Mouse (Mus musculus) MEL (cell line): Measurements from ENCODE around the gene Elavl2. TPM values are rescaled to one million over a fixed set of nuclear protein-coding genes. Genes with fewer than 3 reads are reported as not detected.

Experiments
- DNase-seq: peaks from one replicate; pipeline ENCODE4 v3.0.0; 2011; ENCODE audit warnings: low read depth, low spot score
- H3K27ac ChIP-seq: 2 replicates; pipeline ENCODE4 v1.5.1; 2012; ENCODE audit warnings: low read depth, mild to moderate bottlenecking, control low read depth, low read length, moderate library complexity; ENCODE audit not compliant: control insufficient read depth
- H3K27me3 ChIP-seq, 2 experiments: fragments of 150-350 bp in 1 of 2; sonication (generic) in 1 of 2; 2 replicates each; pipeline ENCODE4 v1.6.1; 2012; ENCODE audit warnings: low read length in 2 of 2, mild to moderate bottlenecking in 2 of 2, improper control_type of control experiment in 1 of 2, moderate library complexity in 1 of 2; ENCODE audit not compliant: insufficient read depth in 2 of 2, control insufficient read depth in 1 of 2
- H3K36me3 ChIP-seq, 2 experiments: 2 replicates each; pipeline ENCODE4 v1.6.1; 2012 to 2014; ENCODE audit warnings: low read length in 2 of 2, improper control_type of control experiment in 1 of 2, inconsistent platforms in 1 of 2, mild to moderate bottlenecking in 1 of 2; ENCODE audit not compliant: insufficient read depth in 2 of 2, control insufficient read depth in 1 of 2
- H3K4me1 ChIP-seq, 2 experiments: fragments of 150-350 bp in 1 of 2; sonication (generic) in 1 of 2; 2 replicates each; pipeline ENCODE4 v1.6.1; 2012; ENCODE audit warnings: low read length in 2 of 2, improper control_type of control experiment in 1 of 2, mild to moderate bottlenecking in 1 of 2; ENCODE audit not compliant: insufficient read depth in 2 of 2, control insufficient read depth in 1 of 2
- H3K4me3 ChIP-seq, 2 experiments: fragments of 150-350 bp in 1 of 2; sonication (generic) in 1 of 2; 2 replicates each; pipeline ENCODE4 v1.5.1; 2012; ENCODE audit warnings: low read depth in 2 of 2, low read length in 2 of 2, mild to moderate bottlenecking in 2 of 2, moderate library complexity in 2 of 2, control low read depth in 1 of 2, improper control_type of control experiment in 1 of 2; ENCODE audit not compliant: control insufficient read depth in 1 of 2, insufficient read depth in 1 of 2
- H3K79me2 ChIP-seq: 2 replicates; pipeline ENCODE4 v1.6.1; 2012; ENCODE audit warnings: mild to moderate bottlenecking, low read length, moderate library complexity; ENCODE audit not compliant: control insufficient read depth, poor library complexity, insufficient read depth
- H3K9ac ChIP-seq: 2 replicates; pipeline ENCODE4 v1.6.1; 2012; ENCODE audit warnings: low read depth, mild to moderate bottlenecking, control low read depth, low read length, moderate library complexity; ENCODE audit not compliant: control insufficient read depth, poor library complexity, severe bottlenecking
- H3K9me3 ChIP-seq: fragments of 150-350 bp; sonication (generic); replicated peaks from 2 replicates; pipeline ENCODE4 v1.6.1; 2012; ENCODE audit warnings: mild to moderate bottlenecking, low read length, improper control_type of control experiment, moderate library complexity; ENCODE audit not compliant: insufficient read depth
- BHLHE40 ChIP-seq: IDR thresholded peaks from 2 replicates; pipeline ENCODE4 v1.6.1; 2012; ENCODE audit warnings: low read depth, mild to moderate bottlenecking, inconsistent platforms, low read length, improper control_type of control experiment, borderline replicate concordance
- CHD2 ChIP-seq: IDR thresholded peaks from 2 replicates; pipeline ENCODE4 v1.6.1; 2011; ENCODE audit warnings: low read length, improper control_type of control experiment
- E2F4 ChIP-seq: IDR thresholded peaks from 2 replicates; pipeline ENCODE4 v1.6.1; 2011; ENCODE audit warnings: low read depth, low read length, improper control_type of control experiment, borderline replicate concordance
- EP300 ChIP-seq, 2 experiments: IDR thresholded peaks; 2 replicates each; pipeline ENCODE4 v1.6.1; 2011; ENCODE audit warnings: improper control_type of control experiment in 2 of 2, low read length in 2 of 2, low read depth in 1 of 2, mild to moderate bottlenecking in 1 of 2
- GATA1 ChIP-seq: IDR thresholded peaks from 2 replicates; pipeline ENCODE4 v1.6.1; 2011; ENCODE audit warnings: low read depth, low read length, improper control_type of control experiment
- HCFC1 ChIP-seq: IDR thresholded peaks from 2 replicates; pipeline ENCODE4 v1.6.1; 2012; ENCODE audit warnings: low read depth, mild to moderate bottlenecking, inconsistent platforms, low read length, improper control_type of control experiment, moderate library complexity
- JUND ChIP-seq: IDR thresholded peaks from 2 replicates; pipeline ENCODE4 v1.6.1; 2011; ENCODE audit warnings: low read depth, mild to moderate bottlenecking, improper control_type of control experiment, low read length
- MAX ChIP-seq: IDR thresholded peaks from 2 replicates; pipeline ENCODE4 v1.6.1; 2011; ENCODE audit warnings: low read length, improper control_type of control experiment
- MAZ ChIP-seq: IDR thresholded peaks from 2 replicates; pipeline ENCODE4 v1.6.1; 2012; ENCODE audit warnings: low read depth, mild to moderate bottlenecking, inconsistent platforms, low read length, improper control_type of control experiment
- MXI1 ChIP-seq: IDR thresholded peaks from 2 replicates; pipeline ENCODE4 v1.6.1; 2011; ENCODE audit warnings: mild to moderate bottlenecking, low read depth, low read length, improper control_type of control experiment
- MYB ChIP-seq: IDR thresholded peaks from 2 replicates; pipeline ENCODE4 v1.6.1; 2011; ENCODE audit warnings: mild to moderate bottlenecking, low read depth, low read length, improper control_type of control experiment
- NELFE ChIP-seq: IDR thresholded peaks from 2 replicates; pipeline ENCODE4 v1.6.1; 2011; ENCODE audit warnings: low read depth, low read length, improper control_type of control experiment
- POLR2AphosphoS5 ChIP-seq: IDR thresholded peaks from 2 replicates; pipeline ENCODE4 v1.6.1; 2012; ENCODE audit warnings: low read depth, borderline replicate concordance, mild to moderate bottlenecking, inconsistent platforms, low read length, moderate library complexity, mixed read lengths
- RAD21 ChIP-seq: IDR thresholded peaks from 2 replicates; pipeline ENCODE4 v1.6.1; 2011; ENCODE audit warnings: mild to moderate bottlenecking, low read depth, low read length, improper control_type of control experiment
- RCOR1 ChIP-seq: IDR thresholded peaks from 2 replicates; pipeline ENCODE4 v1.6.1; 2012; ENCODE audit warnings: low read depth, mild to moderate bottlenecking, inconsistent platforms, low read length, improper control_type of control experiment
- SIN3A ChIP-seq: IDR thresholded peaks from 2 replicates; pipeline ENCODE4 v1.6.1; 2012; ENCODE audit warnings: low read length, improper control_type of control experiment, inconsistent platforms
- TAL1 ChIP-seq: IDR thresholded peaks from 2 replicates; pipeline ENCODE4 v1.6.1; 2012; ENCODE audit warnings: mild to moderate bottlenecking, inconsistent platforms, low read length, moderate library complexity, mixed read lengths
- UBTF ChIP-seq: IDR thresholded peaks from 2 replicates; pipeline ENCODE4 v1.6.1; 2012; ENCODE audit warnings: low read depth, mild to moderate bottlenecking, inconsistent platforms, low read length, improper control_type of control experiment, moderate library complexity, borderline replicate concordance; ENCODE audit not compliant: insufficient read depth
- USF2 ChIP-seq, 2 experiments: IDR thresholded peaks; 2 replicates each; pipeline ENCODE4 v1.6.1; 2011 to 2012; ENCODE audit warnings: improper control_type of control experiment in 2 of 2, low read length in 2 of 2, borderline replicate concordance in 1 of 2, inconsistent platforms in 1 of 2, low read depth in 1 of 2, mild to moderate bottlenecking in 1 of 2; ENCODE audit not compliant: insufficient read depth in 1 of 2
- ZKSCAN1 ChIP-seq: IDR thresholded peaks from 2 replicates; pipeline ENCODE4 v1.6.1; 2012; ENCODE audit warnings: low read depth, mild to moderate bottlenecking, inconsistent platforms, low read length, improper control_type of control experiment, moderate library complexity
- ZMIZ1 ChIP-seq: IDR thresholded peaks from 2 replicates; pipeline ENCODE4 v1.6.1; 2012; ENCODE audit warnings: low read depth, mild to moderate bottlenecking, inconsistent platforms, low read length, improper control_type of control experiment, moderate library complexity
- polyA plus RNA-seq, 2 experiments: library from polyadenylated mRNA; stranded (reverse) in 1 of 2; unstranded in 1 of 2; fragments of >175 nt in 1 of 2; fragments of >200 nt in 1 of 2; gene quantifications; 2 replicates each; pipeline versions ENCODE4 v1.2.1 to v1.2.4; 2012; ENCODE audit warnings: low replicate concordance in 2 of 2, low read depth in 1 of 2; ENCODE audit not compliant: insufficient read length in 2 of 2, insufficient read depth in 1 of 2, missing spikeins in 1 of 2
- total RNA-seq: library from RNA; depleted of rRNA; stranded (reverse); fragments of 300-350 nt; gene quantifications from 2 replicates; pipeline ENCODE4 v1.2.3, GENCODE M21; 2012

Elavl2 gene
- total and polyA plus RNA-seq, 3 experiments = not detected

DNA sequence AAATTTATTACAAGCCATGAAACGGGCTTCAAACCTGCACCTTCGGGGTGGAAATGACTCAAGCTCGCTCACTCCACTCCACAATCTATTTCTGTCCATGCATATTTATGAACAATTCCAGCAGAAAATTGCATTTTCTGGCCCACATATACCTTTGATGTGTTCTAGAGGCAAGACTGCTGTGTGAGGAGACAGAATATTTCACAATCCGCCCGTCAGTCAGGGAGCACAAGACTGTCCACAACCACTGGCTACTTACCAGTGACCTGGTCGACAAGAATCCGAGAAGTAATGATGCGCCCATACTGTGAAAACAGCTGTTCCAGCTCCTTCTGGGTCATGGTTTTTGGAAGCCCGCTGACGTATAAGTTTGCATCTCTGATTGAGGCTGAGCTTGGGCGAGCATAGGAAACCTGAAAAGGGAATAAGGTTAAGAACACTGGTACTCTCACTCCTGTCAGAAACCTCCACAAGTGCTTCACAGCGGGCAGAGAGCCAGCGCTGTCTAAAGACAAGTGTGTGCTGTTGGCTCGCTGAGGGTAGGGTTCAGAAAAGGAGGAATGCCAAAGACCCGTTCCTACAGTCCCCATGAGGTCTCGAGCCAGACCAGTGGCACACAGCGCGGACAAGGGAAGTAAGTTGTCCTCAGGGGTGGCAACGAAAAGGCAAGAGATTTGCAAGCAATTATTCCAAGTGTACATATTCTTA lies 136.7 kb downstream of the Elavl2 start:
- Histone ChIP-seq H3K36me3 (no peaks in the 10 kb centered on the region), H3K27ac (no peak overlapping the region), H3K9me3 (no peaks in the 10 kb centered on the region), H3K4me1 (no peaks in the 10 kb centered on the region), H3K79me2 (no peaks in the 10 kb centered on the region), H3K9ac (no peak overlapping the region), H3K27me3 (no peaks in the 10 kb centered on the region), H3K4me3 (no peak overlapping the region)
- no peak for TF ChIP-seq MYB
- no peak for TF ChIP-seq ZMIZ1
- no peak for TF ChIP-seq TAL1
- no peak for TF ChIP-seq USF2 (IDR thresholded peaks at IDR 0.05; ENCODE audit: borderline replicate concordance in 1 of 2, insufficient read depth in 1 of 2, low read depth in 1 of 2, low read length in 2 of 2)
- no peak for TF ChIP-seq RCOR1
- TF ChIP-seq JUND = no peak
- no peak for TF ChIP-seq NELFE
- TF ChIP-seq CHD2 = no peak
- no peak for TF ChIP-seq EP300 (IDR thresholded peaks at IDR 0.05; ENCODE audit: low read depth in 1 of 2, low read length in 2 of 2)
- peak; percentile 4 for DNase-seq

DNA sequence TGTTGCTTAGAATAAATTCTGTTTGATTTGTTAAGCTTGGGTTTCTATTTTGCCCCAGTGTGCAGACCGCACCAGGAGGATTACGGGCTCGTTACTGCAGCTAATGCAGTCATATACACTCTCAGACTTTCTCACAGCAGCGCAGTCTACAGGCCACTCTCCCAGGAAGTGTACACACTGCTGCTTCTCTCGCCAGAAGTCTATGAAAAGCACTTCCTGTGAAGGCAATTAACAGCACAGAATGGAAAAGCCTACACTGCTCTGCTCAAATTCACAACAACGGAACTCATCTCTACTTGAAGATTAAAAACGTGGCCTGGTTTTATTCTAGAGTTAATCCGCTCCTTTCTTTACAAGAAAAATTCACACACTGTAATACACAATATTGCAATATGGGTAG lies 137.7 kb downstream of the Elavl2 start:
- Histone ChIP-seq H3K36me3 (no peaks in the 10 kb centered on the region), H3K27me3 (no peaks in the 10 kb centered on the region), H3K9me3 (no peaks in the 10 kb centered on the region), H3K27ac (no peak overlapping the region), H3K4me1 (no peaks in the 10 kb centered on the region), H3K79me2 (no peaks in the 10 kb centered on the region), H3K4me3 (no peak overlapping the region), H3K9ac (no peak overlapping the region)
- TF ChIP-seq EP300 (IDR thresholded peaks at IDR 0.05; ENCODE audit: low read depth in 1 of 2, low read length in 2 of 2) (no peak), E2F4 (no peak), ZKSCAN1 (no peak), GATA1 (no peak), MXI1 (no peak), MAX (no peak), POLR2AphosphoS5 (no peak), MYB (no peak), MAZ (no peak), UBTF (no peak), RAD21 (no peak), TAL1 (no peak), BHLHE40 (no peak), JUND (no peak), SIN3A (no peak), HCFC1 (no peak)
- DNase-seq = no peak
